Mouse (Mus musculus) liver, embryonic 12.5 days (tissue): ENCODE data around the gene Scnn1g. TPM values are rescaled to one million over a fixed set of nuclear protein-coding genes. Genes with fewer than 3 reads are reported as not detected.

Experiments used
- ATAC-seq: fragments of 200-750 bp; cut with Nextera tagmentation; 2 replicates; pipeline ENCODE4 v1.8.0; 2017; ENCODE audit warnings: moderate number of reproducible peaks, mild to moderate bottlenecking, moderate library complexity
- H3K27ac ChIP-seq: fragments of 300-500 bp; sonication (generic); 2 replicates; pipeline ENCODE4 v1.5.1; 2016; ENCODE audit warnings: mild to moderate bottlenecking
- H3K27me3 ChIP-seq: fragments of 300-500 bp; sonication (generic); replicated peaks from 2 replicates; pipeline ENCODE4 v1.6.1; 2016; ENCODE audit warnings: mild to moderate bottlenecking, moderate library complexity
- H3K36me3 ChIP-seq: fragments of 300-500 bp; sonication (generic); 2 replicates; pipeline ENCODE4 v1.6.1; 2016; ENCODE audit warnings: mild to moderate bottlenecking, moderate library complexity
- H3K4me1 ChIP-seq: fragments of 300-500 bp; sonication (generic); 2 replicates; pipeline ENCODE4 v1.6.1; 2016
- H3K4me2 ChIP-seq: fragments of 300-500 bp; sonication (generic); 2 replicates; pipeline ENCODE4 v1.6.1; 2016; ENCODE audit warnings: mild to moderate bottlenecking, moderate library complexity
- H3K4me3 ChIP-seq: fragments of 300-500 bp; sonication (generic); 2 replicates; pipeline ENCODE4 v1.5.1; 2016; ENCODE audit warnings: mild to moderate bottlenecking, moderate library complexity
- H3K9ac ChIP-seq: fragments of 300-500 bp; sonication (generic); 2 replicates; pipeline ENCODE4 v1.6.1; 2016; ENCODE audit warnings: mild to moderate bottlenecking, moderate library complexity
- H3K9me3 ChIP-seq: fragments of 300-500 bp; sonication (generic); replicated peaks from 2 replicates; pipeline ENCODE4 v1.6.1; 2016; ENCODE audit warnings: mild to moderate bottlenecking, moderate library complexity
- WGBS: fragments of 180-500 bp; shearing (Covaris S2); methylation state at CpG from one replicate; pipeline ENCODE4 v1.1.7; 2016; ENCODE audit not compliant: insufficient replicate concordance; 5-methylcytosine and 5-hydroxymethylcytosine counted together
- polyA plus RNA-seq: library from polyadenylated mRNA; unstranded; fragments of >200 nt; fragmentation: Nextera tagmentation; extraction: Ambion mirVana; gene quantifications from 2 replicates; pipeline ENCODE4 v1.2.1, GENCODE M21; 2016

The Scnn1g gene
- polyA plus RNA-seq, 1 experiment from 2014 or later, result not detected

- Histone ChIP-seq H3K27ac (peak within 1 kb of the TSS; percentile 81), H3K27me3 (peaks cover 33% of the 10 kb centered on the region), H3K4me2 (peak within 1 kb of the TSS; percentile 99), H3K4me1 (peaks cover 50% of the 10 kb centered on the region), H3K9ac (peak within 1 kb of the TSS; percentile 85), H3K4me3 (peak within 1 kb of the TSS; percentile 87), H3K36me3 (0 out of 2 replicates have a peak, but pooled peaks cover 10% of the 10 kb centered on the region), H3K9me3 (no peaks in the 10 kb centered on the region)
- under 1% methylated on average over 57 of the region's 82 CpGs for WGBS
- peak; percentile 99 for ATAC-seq
Observed at GRCm38 (mm10) chr7:121707073-121707667, 27.1 kb upstream of the Scnn1g start, which contains the start of gene Usp31. Gene Usp31, minus strand, starts transcription at chr7:121707253.

GRCm38 (mm10) chr7:121711171-121711570, 23.1 kb upstream of the Scnn1g start:
- no peak overlapping the region for H3K4me3 ChIP-seq
- no peak overlapping the region for H3K4me2 ChIP-seq
- peaks cover 12% of the 10 kb centered on the region for H3K4me1 ChIP-seq
- 41% methylated on average over 2 of the region's 2 CpGs for WGBS
- peaks cover 43% of the 10 kb centered on the region for H3K27me3 ChIP-seq
- H3K9ac ChIP-seq, result no peak overlapping the region
- no peaks in the 10 kb centered on the region for H3K9me3 ChIP-seq
- H3K27ac ChIP-seq, result no peak overlapping the region
- ATAC-seq, result no peak
- no peaks in the 10 kb centered on the region for H3K36me3 ChIP-seq

- Histone ChIP-seq H3K9me3 (no peaks in the 10 kb centered on the region), H3K4me1 (no peaks in the 10 kb centered on the region), H3K36me3 (no peaks in the 10 kb centered on the region), H3K4me3 (no peak overlapping the region), H3K27ac (no peak overlapping the region), H3K9ac (no peak overlapping the region), H3K27me3 (peaks cover 11% of the 10 kb centered on the region), H3K4me2 (no peak overlapping the region)
- no peak for ATAC-seq
- 57% methylated on average over 7 of the region's 7 CpGs for WGBS
Observed at GRCm38 (mm10) chr7:121717031-121717430, 17.2 kb upstream of the Scnn1g start.

- Histone ChIP-seq H3K36me3 (no peaks in the 10 kb centered on the region), H3K27ac (no peak overlapping the region), H3K4me2 (no peak overlapping the region), H3K27me3 (peaks cover 24% of the 10 kb centered on the region), H3K4me3 (no peak overlapping the region), H3K9me3 (no peaks in the 10 kb centered on the region), H3K4me1 (no peaks in the 10 kb centered on the region; the same call in 1 of the 2 replicates), H3K9ac (no peak overlapping the region)
- 7% methylated on average over 5 of the region's 5 CpGs for WGBS
- no peak for ATAC-seq
Observed at GRCm38 (mm10) chr7:121730225-121730624, 4.1 kb upstream of the Scnn1g start.

- Histone ChIP-seq H3K9me3 (no peaks in the 10 kb centered on the region), H3K36me3 (no peaks in the 10 kb centered on the region), H3K4me3 (no peak overlapping the region), H3K27ac (no peak overlapping the region), H3K9ac (no peak overlapping the region), H3K4me2 (no peak overlapping the region), H3K4me1 (no peaks in the 10 kb centered on the region; the same call in 1 of the 2 replicates), H3K27me3 (peaks cover 59% of the 10 kb centered on the region)
- ATAC-seq, result no peak
- WGBS, result 47% methylated on average over 29 of the region's 29 CpGs
Observed at GRCm38 (mm10) chr7:121737511-121738415, 3.5 kb downstream of the Scnn1g start.

- WGBS, result 63% methylated on average over 5 of the region's 5 CpGs
- ATAC-seq, result no peak
Observed at GRCm38 (mm10) chr7:121750244-121750643, 16.0 kb downstream of the Scnn1g start.

GRCm38 (mm10) chr7:121754748-121755147, 20.5 kb downstream of the Scnn1g start:
- Histone ChIP-seq H3K4me1 (no peaks in the 10 kb centered on the region), H3K4me2 (no peak overlapping the region), H3K9ac (no peak overlapping the region), H3K27me3 (no peaks in the 10 kb centered on the region; the same call in 1 of the 2 replicates), H3K27ac (no peak overlapping the region), H3K4me3 (no peak overlapping the region), H3K9me3 (no peaks in the 10 kb centered on the region), H3K36me3 (no peaks in the 10 kb centered on the region)
- WGBS, result 35% methylated on average over 8 of the region's 8 CpGs
- no peak for ATAC-seq

More at GRCm38 (mm10) chr7:121750244-121750643, 16.0 kb downstream of the Scnn1g start:
- Histone ChIP-seq H3K9ac (no peak overlapping the region), H3K9me3 (no peaks in the 10 kb centered on the region), H3K4me3 (no peak overlapping the region), H3K36me3 (no peaks in the 10 kb centered on the region), H3K4me1 (no peaks in the 10 kb centered on the region), H3K4me2 (no peak overlapping the region), H3K27ac (no peak overlapping the region), H3K27me3 (no peaks in the 10 kb centered on the region)

- ATAC-seq, result no peak
- Histone ChIP-seq H3K4me3 (no peak overlapping the region), H3K27ac (no peak overlapping the region), H3K4me1 (no peaks in the 10 kb centered on the region), H3K9ac (no peak overlapping the region), H3K9me3 (no peaks in the 10 kb centered on the region), H3K36me3 (no peaks in the 10 kb centered on the region), H3K4me2 (no peak overlapping the region), H3K27me3 (no peaks in the 10 kb centered on the region)
- 70% methylated on average over 4 of the region's 4 CpGs for WGBS
Observed at GRCm38 (mm10) chr7:121763328-121763727, 29.0 kb downstream of the Scnn1g start.

GRCm38 (mm10) chr7:121767900-121768299, 33.6 kb downstream of the Scnn1g start:
- no peak overlapping the region for H3K4me3 ChIP-seq
- no peak overlapping the region for H3K9ac ChIP-seq
- no peaks in the 10 kb centered on the region for H3K27me3 ChIP-seq
- H3K9me3 ChIP-seq, result no peaks in the 10 kb centered on the region
- ATAC-seq, result no peak
- no peaks in the 10 kb centered on the region for H3K4me1 ChIP-seq
- H3K27ac ChIP-seq, result no peak overlapping the region
- no peak overlapping the region for H3K4me2 ChIP-seq
- 49% methylated on average over 3 of the region's 3 CpGs for WGBS
- no peaks in the 10 kb centered on the region for H3K36me3 ChIP-seq

GRCm38 (mm10) chr7:121768983-121769382, 34.7 kb downstream of the Scnn1g start:
- WGBS, result 79% methylated on average over 9 of the region's 9 CpGs
- no peak overlapping the region for H3K4me2 ChIP-seq
- no peaks in the 10 kb centered on the region for H3K4me1 ChIP-seq
- no peaks in the 10 kb centered on the region for H3K27me3 ChIP-seq
- H3K9ac ChIP-seq, result no peak overlapping the region
- ATAC-seq, result no peak
- no peaks in the 10 kb centered on the region for H3K9me3 ChIP-seq
- H3K27ac ChIP-seq, result no peak overlapping the region
- no peak overlapping the region for H3K4me3 ChIP-seq
- H3K36me3 ChIP-seq, result no peaks in the 10 kb centered on the region

- H3K36me3 ChIP-seq, result no peaks in the 10 kb centered on the region
- no peak overlapping the region for H3K27ac ChIP-seq
- H3K4me1 ChIP-seq, result no peaks in the 10 kb centered on the region
- H3K4me3 ChIP-seq, result no peak overlapping the region
- H3K9me3 ChIP-seq, result no peaks in the 10 kb centered on the region
- no peaks in the 10 kb centered on the region for H3K27me3 ChIP-seq
- H3K9ac ChIP-seq, result no peak overlapping the region
- no peak overlapping the region for H3K4me2 ChIP-seq
- no peak for ATAC-seq
- WGBS, result 29% methylated on average over 1 of the region's 1 CpGs
Observed at GRCm38 (mm10) chr7:121778553-121778952, 44.3 kb downstream of the Scnn1g start.

- H3K27me3 ChIP-seq, result no peaks in the 10 kb centered on the region
- H3K4me2 ChIP-seq, result no peak overlapping the region
- no peaks in the 10 kb centered on the region for H3K4me1 ChIP-seq
- no peak overlapping the region for H3K4me3 ChIP-seq
- 67% methylated on average over 3 of the region's 3 CpGs for WGBS
- H3K9me3 ChIP-seq, result no peaks in the 10 kb centered on the region
- no peaks in the 10 kb centered on the region for H3K36me3 ChIP-seq
- no peak overlapping the region for H3K9ac ChIP-seq
- ATAC-seq, result no peak
- H3K27ac ChIP-seq, result no peak overlapping the region
Observed at GRCm38 (mm10) chr7:121778980-121779379, 44.7 kb downstream of the Scnn1g start.
